Mouse (Mus musculus) lung, postnatal 0 days (tissue): ENCODE results near the gene Crisp3.

ENCODE experiments used
- CTCF ChIP-seq: IDR thresholded peaks from 2 replicates; pipeline ENCODE4 v1.5.1; 2016; ENCODE audit warnings: antibody characterized with exemption, mild to moderate bottlenecking
- EP300 ChIP-seq: IDR thresholded peaks from 2 replicates; pipeline ENCODE4 v1.6.1; 2016; ENCODE audit warnings: antibody characterized with exemption, mild to moderate bottlenecking, control low read depth

- TF ChIP-seq EP300 (no peak), CTCF (no peak)
These were observed 43.3 kb upstream of the Crisp3 start for GRCm38 (mm10) chr17:40285435-40285834.
